Mouse (Mus musculus): ENCODE results near the gene Il11ra1.
A peak's percentile ranks its signal among the peaks of the same experiment; 100 is the strongest.
"Not testable (repeated sequence)": the region's sequence is repeated elsewhere in the genome, so short reads cannot be mapped to it uniquely, and the experiment has no call there.

The Il11ra1 gene

DNA sequence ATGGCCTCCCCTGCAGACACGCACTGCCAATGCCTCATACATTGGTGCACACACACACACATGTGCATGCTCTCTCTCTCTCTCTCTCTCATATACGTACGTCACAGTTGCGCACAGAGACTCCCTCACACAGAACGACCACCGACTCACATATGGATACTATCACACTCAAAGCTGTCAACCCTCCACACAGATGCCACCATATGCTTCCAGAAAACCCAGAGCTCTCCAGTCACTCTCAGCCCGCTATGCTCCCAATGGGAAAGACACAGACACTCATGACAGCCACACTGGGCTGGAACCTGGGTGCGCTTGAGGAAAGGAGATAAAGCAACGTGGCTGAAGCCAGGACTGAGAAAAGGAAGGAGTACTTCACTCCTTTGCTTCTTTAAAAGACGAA lies 17.8 kb upstream of the Il11ra1 start:
- no peak for DNase-seq

DNA sequence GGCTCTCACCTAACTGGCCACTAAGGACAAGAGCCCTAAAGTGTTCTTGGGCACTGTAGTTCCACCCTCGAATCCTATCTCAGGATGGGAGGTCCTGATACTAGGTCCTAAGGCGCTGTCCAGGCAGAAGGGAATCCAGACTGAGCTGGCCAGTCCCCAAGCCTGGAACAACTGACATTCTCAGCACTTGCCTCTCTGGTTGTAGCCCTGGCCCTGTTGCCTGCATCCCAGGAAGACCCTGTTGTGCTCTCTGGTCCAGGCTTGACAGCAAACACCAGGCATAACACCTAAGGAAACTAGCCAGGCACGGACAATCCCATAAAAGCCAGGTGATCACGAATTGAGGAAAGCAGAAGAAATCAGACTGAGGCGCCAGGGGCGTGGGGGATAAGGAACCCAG lies 17.0 kb upstream of the Il11ra1 start:
- DNase-seq: no peak

DNA sequence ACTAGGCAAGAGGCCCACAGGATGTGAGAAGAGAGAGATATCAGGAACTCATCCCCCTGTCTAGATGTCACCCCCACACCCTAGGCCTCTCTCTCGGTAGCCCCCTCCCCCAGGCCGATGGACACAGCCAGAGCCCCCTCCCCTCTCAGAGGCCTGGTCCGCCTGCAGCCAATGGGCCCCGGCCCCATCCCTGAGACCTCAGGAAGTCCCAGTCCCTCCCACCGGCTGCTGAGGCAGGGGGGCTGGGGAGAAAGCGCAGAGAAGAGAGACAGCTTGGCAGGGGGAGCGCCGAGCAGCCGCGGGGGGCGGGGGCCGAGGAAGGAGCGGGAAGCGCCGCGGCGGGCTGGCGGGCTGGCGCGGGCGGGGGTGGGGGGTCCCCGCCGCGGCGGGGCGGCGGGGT lies 16.5 kb upstream of the Il11ra1 start:
- DNase-seq: not testable (repeated sequence)

DNA sequence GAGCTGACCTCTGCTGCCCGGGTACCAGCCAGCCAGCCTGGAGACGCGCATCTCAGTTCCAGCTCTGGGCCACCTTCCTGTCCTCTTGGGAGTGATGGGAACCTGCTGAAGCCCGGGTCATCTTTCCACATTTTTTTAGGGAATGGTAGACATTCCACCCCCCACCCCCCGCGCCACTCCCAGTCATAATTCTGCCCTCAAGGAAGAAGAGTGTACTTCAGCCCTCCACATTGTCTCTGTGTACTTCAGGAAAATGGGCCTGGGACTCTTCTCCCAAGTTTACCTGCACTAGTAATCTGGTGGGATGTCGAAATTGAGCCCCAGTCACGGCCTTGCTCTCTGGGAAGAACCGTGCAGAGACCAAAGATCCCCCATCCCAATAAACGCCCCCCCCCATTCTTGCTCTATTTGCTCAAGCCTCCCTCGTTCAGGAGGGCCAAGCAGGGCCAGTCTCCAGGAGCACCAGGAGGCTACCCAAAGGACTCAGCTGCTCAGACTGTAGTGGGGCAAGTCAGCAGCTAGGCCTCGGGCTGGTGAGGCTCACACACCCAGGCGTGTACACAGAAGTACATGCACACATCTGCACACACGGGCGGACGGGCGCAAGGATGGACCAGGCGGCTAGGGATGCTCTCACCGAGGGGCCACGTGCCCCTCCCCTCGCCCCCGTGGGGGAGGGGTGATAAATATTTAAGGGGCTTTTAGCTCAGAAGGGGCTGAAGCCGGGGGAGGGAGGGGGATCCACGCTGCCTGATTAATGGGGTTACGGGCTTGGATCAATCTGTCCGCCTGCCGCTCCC lies 15.5 kb upstream of the Il11ra1 start:
- DNase-seq: not testable (repeated sequence)

DNA sequence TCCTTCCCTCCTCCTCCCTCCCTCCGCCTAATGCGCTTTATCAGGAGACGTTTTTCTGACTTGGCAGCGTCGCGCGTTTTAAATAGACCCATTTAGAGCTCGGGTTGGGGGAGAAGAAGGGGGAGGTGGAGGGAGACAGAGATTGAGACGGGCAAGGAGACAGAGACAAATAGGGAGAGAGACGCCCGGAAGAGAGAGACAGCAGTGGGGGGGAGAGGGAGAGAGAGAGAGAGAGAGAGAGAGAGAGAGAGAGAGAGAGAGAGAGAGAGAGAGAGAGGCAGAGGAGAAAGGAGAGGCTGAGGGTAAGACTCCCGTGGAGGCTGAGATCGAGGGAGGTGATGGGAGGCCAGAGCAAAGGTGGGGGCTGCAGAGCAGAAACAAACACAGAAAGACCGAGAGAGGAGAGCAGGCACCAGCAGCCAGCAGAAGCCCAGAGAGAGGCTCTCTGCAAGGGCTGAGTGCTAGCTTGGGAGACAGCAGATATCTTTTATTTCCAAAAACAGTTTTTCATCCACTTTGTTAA lies 14.8 kb upstream of the Il11ra1 start:
- not testable (repeated sequence) for DNase-seq

DNA sequence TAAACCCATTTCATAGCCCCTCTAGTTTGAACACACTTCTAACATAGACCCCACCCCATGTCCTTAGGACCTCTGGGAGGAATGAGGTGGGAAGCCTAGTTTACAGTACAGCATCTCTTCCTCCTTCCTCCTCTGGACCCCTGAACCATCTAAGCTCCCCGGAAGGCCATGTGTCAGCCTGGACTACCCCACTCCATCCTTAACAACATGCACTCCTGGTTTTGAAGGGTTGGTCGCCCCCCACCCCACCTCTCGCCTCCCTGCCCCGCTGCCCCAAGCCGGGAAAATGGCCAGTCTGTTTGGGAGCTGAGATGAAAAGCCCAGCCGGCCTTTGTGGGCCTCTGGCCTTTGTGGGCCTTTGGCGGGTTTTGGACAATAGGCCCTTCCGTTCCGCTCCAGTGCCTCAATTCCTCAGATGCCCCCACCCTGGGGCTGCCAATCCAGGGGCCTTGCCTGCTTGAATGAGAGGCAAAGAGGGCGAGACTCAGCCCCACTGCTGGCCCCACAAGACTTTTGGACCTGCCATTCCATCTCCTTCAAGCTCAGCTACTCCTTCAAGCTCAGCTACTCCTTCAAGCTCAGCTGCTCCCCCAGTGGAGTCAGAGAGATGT lies 13.8 kb upstream of the Il11ra1 start:
- not testable (repeated sequence) for DNase-seq

DNA sequence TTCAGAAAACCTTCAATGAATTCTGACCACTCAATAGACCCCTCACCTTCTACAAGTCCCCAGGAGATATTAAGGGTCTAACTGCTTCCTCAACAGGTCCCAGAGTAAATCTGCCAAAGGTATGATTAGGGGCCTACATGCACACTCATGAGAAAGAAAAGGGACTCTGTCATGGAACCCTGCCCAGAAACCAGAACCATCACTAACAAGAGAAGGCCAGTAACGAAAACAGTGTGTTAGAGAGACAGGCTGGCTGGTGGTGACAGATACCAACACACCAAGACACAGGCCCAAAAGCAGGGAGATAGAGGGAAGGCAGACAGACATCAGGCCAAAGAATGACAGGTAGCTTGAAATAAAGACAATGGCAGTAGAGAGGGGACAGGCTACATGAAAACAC lies 11.2 kb upstream of the Il11ra1 start:
- not testable (repeated sequence) for DNase-seq

DNA sequence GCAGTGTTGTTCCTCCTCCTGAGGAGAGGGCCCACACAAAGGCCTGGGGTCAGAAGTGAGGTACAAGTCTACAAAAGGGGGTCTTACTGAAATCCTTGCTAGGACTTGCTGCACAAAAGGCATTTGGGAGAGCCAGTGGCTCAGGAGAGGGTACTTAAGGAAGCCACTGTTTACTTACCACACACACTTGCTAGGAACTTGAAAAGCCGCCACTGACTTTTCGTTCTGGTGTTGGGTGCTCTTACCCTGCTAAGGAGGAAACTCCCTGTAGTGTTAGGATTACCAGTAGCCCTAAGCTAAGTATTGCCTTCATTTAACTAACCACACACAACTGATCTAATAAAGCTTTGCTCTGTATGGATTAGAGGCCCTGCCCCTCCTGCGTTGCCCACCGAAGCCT lies 9.8 kb upstream of the Il11ra1 start:
- DNase-seq: not testable (repeated sequence)

DNA sequence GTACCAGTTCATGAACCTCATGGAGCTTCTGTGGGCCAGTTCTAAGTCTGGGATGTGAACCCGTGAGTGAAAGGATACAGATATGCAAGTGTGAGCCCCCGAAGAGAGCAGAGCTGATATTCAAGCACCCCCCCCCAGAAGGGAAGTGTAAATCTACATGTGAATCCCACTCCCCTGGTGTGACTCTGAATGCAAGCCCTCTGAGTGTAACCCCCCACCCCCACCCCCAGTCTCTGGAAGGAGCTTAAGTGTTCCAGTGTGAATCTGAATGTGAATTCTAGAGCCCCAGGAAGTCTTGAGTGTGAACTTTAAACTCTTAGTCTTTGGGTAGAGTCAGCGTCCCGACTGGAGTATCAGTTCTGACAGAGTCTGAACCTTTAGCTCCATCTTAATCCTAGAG lies 6.3 kb upstream of the Il11ra1 start:
- DNase-seq: not testable (repeated sequence)

DNA sequence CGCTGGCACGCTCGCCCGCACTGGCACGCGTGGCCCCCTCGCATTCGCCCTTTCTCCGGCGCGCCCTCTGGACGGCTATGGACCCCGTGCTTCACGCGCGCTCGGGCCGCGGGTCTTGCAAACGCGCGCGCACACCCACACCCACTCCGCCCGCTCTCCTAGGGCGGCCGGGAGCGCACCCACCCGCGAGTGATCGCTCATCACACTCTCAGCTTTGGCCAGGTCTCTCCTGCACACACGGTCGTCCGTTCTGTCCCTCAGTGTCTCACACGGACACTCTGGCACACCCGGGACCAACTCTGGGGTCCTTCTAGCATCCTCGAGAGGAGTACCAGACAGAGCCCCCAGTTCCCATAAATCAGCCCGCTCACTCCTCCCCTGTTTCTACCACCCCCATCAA lies 4.0 kb upstream of the Il11ra1 start:
- not testable (repeated sequence) for DNase-seq

DNA sequence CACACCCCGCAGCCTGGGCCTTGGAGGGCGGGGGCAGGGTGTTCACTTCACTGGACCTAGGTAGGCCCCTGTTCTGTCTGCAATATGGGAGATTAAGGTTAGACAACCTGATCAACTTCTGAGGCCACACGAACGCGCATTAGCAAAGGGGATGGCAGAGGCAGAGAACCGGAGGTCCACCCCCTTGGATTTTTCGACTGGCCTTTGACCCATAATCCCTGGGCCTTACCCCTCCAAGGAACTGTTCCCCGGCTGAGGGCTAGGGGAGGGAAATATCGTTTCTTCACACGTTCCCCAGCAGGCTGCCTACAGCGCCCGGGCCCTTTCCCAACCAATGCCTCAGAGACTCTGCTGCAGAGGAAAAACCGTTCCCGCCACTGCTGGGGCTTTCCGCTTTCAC lies 3.3 kb upstream of the Il11ra1 start:
- DNase-seq: not testable (repeated sequence)

DNA sequence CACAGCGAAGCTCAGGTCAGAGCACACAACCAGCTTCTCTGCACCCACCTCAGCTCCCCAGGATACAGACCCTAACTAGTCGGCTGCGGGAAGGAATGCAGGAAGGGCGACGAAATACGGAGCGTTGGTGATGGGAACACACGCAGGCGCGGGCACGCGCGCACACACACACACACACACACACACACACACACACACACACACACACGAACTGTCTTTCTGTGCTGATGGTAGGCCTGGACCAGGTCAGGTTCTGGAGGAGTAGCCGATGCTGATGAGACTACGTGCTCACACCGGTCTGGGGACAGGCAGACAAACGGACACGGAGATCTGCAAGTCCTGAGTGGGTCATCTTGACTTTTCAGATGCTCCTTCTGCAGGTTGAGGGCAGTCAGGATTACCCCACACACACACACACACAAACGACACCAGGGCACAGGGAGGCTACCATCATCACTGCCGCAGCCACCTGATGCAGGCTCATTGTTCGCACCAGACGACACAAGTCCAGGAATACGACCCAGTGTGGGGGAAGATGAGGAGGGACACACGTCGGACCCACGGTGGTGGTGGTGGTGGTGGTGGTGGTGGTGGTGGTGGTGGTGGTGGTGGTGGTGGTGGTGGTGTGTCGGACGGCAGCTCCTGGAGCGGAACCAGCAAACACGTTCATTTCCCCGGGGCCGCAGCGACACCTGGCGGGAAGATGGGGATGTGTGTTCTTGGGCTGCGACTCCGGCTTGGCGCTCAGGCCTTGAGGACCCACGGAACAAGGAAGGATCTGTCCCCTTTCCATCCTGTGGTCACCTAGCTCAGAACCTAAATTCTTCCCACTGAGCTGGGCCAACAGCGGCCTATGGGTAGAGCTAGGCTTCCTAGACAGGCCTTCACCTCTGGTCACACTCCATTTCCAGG lies 2.6 kb upstream of the Il11ra1 start, which contains the start of gene Cntfr:
TSS of gene Cntfr (minus strand) at position 160 of the 912 bp plus-strand sequence.
- DNase-seq: peak; percentile 73 to 84

DNA sequence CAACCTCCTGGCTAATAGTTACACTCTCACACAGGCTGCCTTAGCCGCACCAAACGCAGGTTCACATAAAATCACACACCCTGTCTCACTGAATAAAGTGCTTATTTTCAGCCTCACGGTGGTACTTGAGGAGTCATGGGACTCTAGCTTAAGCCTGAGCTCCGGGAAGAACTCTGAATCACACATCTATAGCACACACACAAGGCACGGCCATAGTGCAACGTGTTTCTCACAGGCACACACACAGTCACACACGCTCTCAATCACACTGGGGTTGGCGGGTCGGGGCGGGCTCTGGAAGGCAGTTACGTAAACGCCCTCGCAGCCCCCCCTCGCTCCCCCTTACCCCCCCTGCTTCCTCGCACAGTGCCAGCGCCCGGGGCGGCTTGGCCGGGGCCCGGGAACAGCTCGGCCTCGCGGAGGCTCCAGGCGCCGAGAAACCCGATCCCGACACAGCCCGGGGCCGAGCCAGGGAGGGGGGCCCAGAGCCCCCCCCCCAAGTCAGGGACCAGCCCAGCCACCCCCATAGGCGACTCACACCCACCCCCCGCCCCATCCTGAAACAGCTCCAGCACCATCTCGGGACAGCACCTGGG lies 1.3 kb upstream of the Il11ra1 start:
- peak in 1 of 2 experiments; percentile 32 for DNase-seq

DNA sequence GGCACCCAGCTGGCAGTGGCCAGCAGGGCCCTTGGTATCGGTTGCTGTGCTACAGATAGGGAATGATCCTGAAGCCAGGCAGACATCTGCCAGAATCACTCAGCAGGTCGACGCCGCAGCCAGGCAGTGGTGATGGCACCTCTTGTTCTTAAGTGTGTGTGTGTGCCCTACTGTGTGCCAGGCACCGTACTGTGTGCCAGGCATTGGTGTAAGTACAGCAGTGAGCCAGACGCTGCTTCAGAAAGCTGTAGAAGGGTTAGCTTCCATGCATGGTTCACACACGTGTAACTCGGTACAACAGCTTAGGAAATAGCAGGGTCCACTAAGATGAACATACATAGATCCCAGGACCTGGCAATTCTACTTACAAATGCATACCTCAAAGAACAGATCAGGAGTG lies 435 bp downstream of the Il11ra1 start:
- not testable (repeated sequence) for DNase-seq

DNA sequence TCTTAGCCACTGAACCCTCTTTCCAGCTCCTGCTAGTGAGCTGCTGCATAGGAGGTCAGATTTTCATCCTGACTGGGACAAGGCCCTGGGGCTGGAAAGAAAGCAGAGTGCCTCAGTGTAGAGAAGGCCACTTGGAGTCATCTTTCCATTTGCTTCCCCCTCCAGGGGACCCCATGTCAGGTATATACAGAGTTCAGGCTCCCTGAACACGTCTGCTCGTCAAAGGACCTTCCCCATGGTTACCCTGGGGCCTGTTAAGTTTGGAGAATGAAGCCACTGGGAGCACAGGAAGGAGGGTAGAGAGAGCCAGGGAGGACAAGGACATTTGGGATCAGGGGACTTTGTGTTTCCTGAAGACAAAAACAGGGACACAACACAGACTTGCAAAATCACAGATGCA lies 2.4 kb downstream of the Il11ra1 start:
- DNase-seq: not testable (repeated sequence)

DNA sequence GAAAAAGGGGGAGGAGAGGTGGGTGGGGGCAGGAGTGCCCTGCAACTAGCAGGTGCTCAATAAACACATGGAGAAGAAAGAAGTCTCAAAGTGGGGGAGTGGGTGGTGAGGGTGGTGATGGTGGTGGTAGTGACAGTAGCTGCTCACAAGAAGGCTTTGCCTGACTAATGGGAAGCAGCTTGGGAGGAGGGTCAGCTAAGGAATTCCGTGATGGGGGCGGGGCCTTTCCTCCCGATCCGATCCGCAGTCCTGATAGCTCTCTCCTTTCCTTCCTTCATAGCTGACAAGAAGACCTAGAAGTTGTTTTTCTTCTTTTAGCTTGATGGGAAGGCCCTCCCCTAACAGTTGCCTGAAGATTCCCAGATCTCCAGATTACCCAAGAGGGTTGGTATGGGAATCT lies 4.9 kb downstream of the Il11ra1 start:
- no peak for DNase-seq

DNA sequence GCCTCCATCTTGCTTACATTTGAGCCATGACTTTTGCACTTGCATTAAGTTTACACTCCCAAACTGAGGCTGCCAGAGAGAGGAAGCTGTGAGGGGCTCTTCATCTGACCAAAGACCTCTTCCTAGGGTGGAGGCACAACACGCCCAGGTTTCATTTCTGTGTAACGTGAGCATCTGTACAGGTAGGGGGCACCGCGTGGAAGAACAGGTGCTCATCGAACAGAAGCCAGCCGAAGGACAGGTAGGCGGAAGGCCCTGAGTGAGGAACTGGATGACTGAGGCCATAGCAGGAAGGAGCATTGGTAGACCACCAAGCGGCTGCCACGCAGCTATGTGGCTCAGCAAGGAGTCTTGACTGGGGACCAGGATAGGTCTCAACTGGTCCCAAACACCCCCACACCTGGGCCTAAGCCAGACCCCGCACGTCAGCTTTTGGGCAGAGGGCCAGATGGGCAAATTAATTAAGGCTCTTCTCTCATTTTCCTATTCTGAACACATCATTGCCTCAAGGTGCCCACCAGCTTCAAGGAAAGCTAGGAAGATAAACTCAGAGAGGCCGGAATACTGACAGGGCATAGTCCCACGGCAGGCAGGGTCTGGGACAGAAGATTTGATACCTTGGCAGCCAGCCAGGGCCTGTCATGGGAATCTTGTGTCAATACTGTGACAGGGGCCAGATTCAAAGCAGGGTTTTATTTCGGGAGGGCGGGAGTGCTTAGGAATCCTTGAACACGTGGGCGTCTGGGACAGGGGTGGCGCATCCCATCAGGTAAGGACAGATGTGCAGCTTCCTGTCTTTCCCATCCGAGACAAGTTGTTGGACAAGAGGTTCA lies 6.3 kb downstream of the Il11ra1 start:
- no peak for DNase-seq

DNA sequence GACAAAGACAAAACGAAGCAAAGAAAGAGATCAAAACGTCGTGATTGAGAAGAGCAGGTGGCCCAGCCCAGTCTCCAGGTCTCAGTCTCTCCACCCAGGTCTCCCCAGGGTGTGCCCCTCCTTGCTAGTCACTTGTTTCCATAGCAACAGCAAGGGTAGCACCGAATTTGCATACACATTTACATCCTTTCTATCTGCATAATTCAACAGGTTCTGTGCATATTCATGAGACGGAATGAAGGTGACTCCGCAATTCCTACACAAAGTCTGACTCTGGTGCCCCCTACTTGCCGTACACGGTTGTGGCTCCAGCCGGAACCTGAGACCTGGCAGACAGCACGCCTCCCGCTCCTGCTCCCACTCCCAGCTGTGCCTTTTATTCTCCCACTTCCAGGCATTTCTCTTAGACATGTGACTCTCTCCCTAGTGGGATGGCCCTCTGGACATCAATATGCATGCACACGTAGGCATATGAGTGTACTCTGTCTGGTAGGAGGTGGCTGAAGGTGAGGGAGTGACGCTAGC lies 7.3 kb downstream of the Il11ra1 start:
- peak; percentile 79 to 80 for DNase-seq

DNA sequence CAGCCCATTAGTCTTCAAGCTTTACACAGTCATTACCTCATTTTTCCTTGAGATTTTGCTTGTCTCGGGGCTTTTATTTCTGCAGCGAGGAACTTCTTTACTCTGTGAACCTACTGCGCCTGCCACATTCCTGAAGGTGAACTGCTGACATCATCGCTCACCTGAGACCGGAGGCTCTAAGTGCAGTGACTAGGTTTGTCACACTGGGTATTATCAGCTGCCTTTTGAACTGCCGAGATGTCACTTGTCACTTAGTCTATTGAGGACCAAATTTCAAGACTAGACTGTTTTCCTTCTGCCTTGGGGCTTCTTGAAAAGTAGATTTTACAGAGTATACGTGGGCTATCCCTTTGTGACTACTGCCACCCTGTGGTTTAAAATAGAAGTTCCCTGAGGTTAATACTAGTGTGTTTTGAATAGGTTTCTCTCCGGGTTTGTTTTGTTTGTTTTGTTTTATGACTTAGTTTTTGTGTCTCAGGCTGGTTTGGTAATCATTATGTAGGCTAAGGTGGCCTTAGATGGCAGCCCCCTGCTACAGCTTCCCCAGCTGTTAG lies 8.5 kb downstream of the Il11ra1 start:
- DNase-seq: peak; percentile 28 to 61

DNA sequence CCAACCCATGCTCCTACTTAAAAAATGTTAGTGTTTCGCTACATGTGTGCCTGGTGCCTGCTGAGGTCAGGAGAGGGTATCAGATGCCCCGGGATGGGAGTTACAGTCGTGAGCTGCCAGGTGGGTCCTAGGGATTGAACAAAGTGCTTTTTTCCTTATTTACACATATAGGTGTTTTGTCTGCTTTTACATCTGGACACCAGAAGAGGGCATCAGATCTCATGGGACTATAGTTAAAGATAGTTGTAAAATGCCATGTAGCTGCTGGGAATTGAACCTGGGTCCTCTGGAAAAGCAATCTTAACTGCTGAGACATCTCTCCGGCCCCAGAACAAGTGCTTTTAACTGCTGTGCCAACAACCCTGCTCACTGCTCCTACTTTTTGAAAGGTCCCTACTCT lies 10.4 kb downstream of the Il11ra1 start:
- DNase-seq: no peak
